Mouse (Mus musculus) R1 (cell line): ENCODE results near the gene Apc2.
A peak's percentile ranks its signal among the peaks of the same experiment; 100 is the strongest.

Experiments used
- DNase-seq: peaks from one replicate; pipeline ENCODE4 v3.0.0-alpha.2; 2018; ENCODE audit warnings: low read depth, low spot score

Gene Apc2

GRCm38 (mm10) chr10:80321014-80321669, 25.4 kb downstream of the Apc2 start:
- no peak for DNase-seq

GRCm38 (mm10) chr10:80321670-80322581, 26.1 kb downstream of the Apc2 start:
- no peak for DNase-seq

- DNase-seq, result no peak
These were observed 27.0 kb downstream of the Apc2 start for GRCm38 (mm10) chr10:80322811-80323211.

GRCm38 (mm10) chr10:80323261-80324119, 27.7 kb downstream of the Apc2 start:
- DNase-seq, result peak; percentile 66

- DNase-seq, result no peak
These were observed 28.6 kb downstream of the Apc2 start for GRCm38 (mm10) chr10:80324120-80325037.

- DNase-seq, result no peak
These were observed 29.3 kb downstream of the Apc2 start for GRCm38 (mm10) chr10:80325045-80325444.

GRCm38 (mm10) chr10:80329273-80330081, 33.7 kb downstream of the Apc2 start, which contains the start of the genes Pcsk4 and Reep6:
Pcsk4 (minus strand) TSS chr10:80329498.
Reep6 (plus strand) TSS chr10:80329953.
- DNase-seq, result peak; percentile 100

- DNase-seq, result no peak
These were observed 34.3 kb downstream of the Apc2 start for GRCm38 (mm10) chr10:80330084-80330483.

GRCm38 (mm10) chr10:80330888-80331287, 35.1 kb downstream of the Apc2 start:
- no peak for DNase-seq

- no peak for DNase-seq
These were observed 36.1 kb downstream of the Apc2 start for GRCm38 (mm10) chr10:80331636-80332524.

- no peak for DNase-seq
These were observed 36.8 kb downstream of the Apc2 start for GRCm38 (mm10) chr10:80332525-80332989.

- DNase-seq, result no peak
These were observed 40.5 kb downstream of the Apc2 start for GRCm38 (mm10) chr10:80336263-80336662.

GRCm38 (mm10) chr10:80339941-80340750, 44.4 kb downstream of the Apc2 start:
- DNase-seq, result peak; percentile 92

- DNase-seq, result no peak
These were observed 45.2 kb downstream of the Apc2 start for GRCm38 (mm10) chr10:80341026-80341425.

- DNase-seq, result no peak
These were observed 45.9 kb downstream of the Apc2 start for GRCm38 (mm10) chr10:80341491-80342304.

- no peak for DNase-seq
These were observed 46.5 kb downstream of the Apc2 start for GRCm38 (mm10) chr10:80342305-80342748.
